Mouse (Mus musculus) midbrain, postnatal 0 days (tissue): ENCODE measurements around the gene Krtdap. TPM values are rescaled to one million over a fixed set of nuclear protein-coding genes. Genes with fewer than 3 reads are reported as not detected.
"Not testable (repeated sequence)": the region's sequence is repeated elsewhere in the genome, so short reads cannot be mapped to it uniquely, and the experiment has no call there.

Experiments
- ATAC-seq: fragments of 200-750 bp; cut with Nextera tagmentation; 2 replicates; pipeline ENCODE4 v1.8.0; 2017; ENCODE audit warnings: moderate number of reproducible peaks, mild to moderate bottlenecking, moderate TSS enrichment, moderate library complexity; ENCODE audit not compliant: low FRiP score
- DNase-seq: peaks from one replicate; pipeline ENCODE4 v3.0.0-alpha.2; 2015; ENCODE audit warnings: low spot score
- H3K27ac ChIP-seq: fragments of 300-500 bp; sonication (generic); 2 replicates; pipeline ENCODE4 v1.5.1; 2014; ENCODE audit warnings: low read depth, mild to moderate bottlenecking, low read length, mixed read lengths
- H3K27me3 ChIP-seq: fragments of 300-500 bp; sonication (generic); 2 replicates; pipeline ENCODE4 v1.6.1; 2014; ENCODE audit warnings: low read length, control low read depth, mixed read lengths; ENCODE audit not compliant: insufficient read depth
- H3K36me3 ChIP-seq: fragments of 300-500 bp; sonication (generic); 2 replicates; pipeline ENCODE4 v1.6.1; 2014; ENCODE audit warnings: low read length, control low read depth, mixed read lengths; ENCODE audit not compliant: insufficient read depth
- H3K4me1 ChIP-seq: fragments of 300-500 bp; sonication (generic); 2 replicates; pipeline ENCODE4 v1.6.1; 2014; ENCODE audit warnings: mild to moderate bottlenecking, control low read depth, antibody characterized with exemption, low read length, mixed read lengths; ENCODE audit not compliant: insufficient read depth
- H3K4me2 ChIP-seq: fragments of 300-500 bp; sonication (generic); 2 replicates; pipeline ENCODE4 v1.6.1; 2014; ENCODE audit warnings: low read depth, mild to moderate bottlenecking, low read length, mixed read lengths; ENCODE audit not compliant: poor library complexity, severe bottlenecking
- H3K4me3 ChIP-seq: fragments of 300-500 bp; sonication (generic); 2 replicates; pipeline ENCODE4 v1.5.1; 2014; ENCODE audit warnings: low read depth, mild to moderate bottlenecking, low read length, moderate library complexity
- H3K9ac ChIP-seq: fragments of 300-500 bp; sonication (generic); replicated peaks from 2 replicates; pipeline ENCODE4 v1.6.1; 2014; ENCODE audit warnings: mild to moderate bottlenecking, low read length, moderate library complexity, mixed read lengths; ENCODE audit not compliant: poor library complexity, severe bottlenecking
- H3K9me3 ChIP-seq: fragments of 300-500 bp; sonication (generic); 2 replicates; pipeline ENCODE4 v1.6.1; 2016; ENCODE audit warnings: low read length, control low read depth
- CTCF ChIP-seq: IDR thresholded peaks from 2 replicates; pipeline ENCODE4 v1.5.1; 2016; ENCODE audit warnings: antibody characterized with exemption, mild to moderate bottlenecking
- WGBS: fragments of 180-500 bp; shearing (Covaris S2); extraction: QIAGEN DNeasy Blood & Tissue Kit; methylation state at CpG from one replicate; pipeline ENCODE4 v1.1.7; 2014; 5-methylcytosine and 5-hydroxymethylcytosine counted together
- polyA plus RNA-seq: library from polyadenylated mRNA; unstranded; fragments of >200 nt; fragmentation: Nextera tagmentation; extraction: Ambion mirVana; gene quantifications from 2 replicates; pipeline ENCODE4 v1.2.1, GENCODE M21; 2015
- total RNA-seq: library from RNA; depleted of rRNA; stranded (reverse); fragments of >200 nt; gene quantifications from 2 replicates; pipeline ENCODE4 v1.2.3, GENCODE M21; 2014

The Krtdap gene
- total and polyA plus RNA-seq, 2 experiments from 2014 or later = 1.2 to 19.2 TPM

GRCm38 (mm10) chr7:30823675-30824074, 36.0 kb downstream of the Krtdap start, which contains the start of gene Ffar2:
Gene Ffar2 (minus strand): TSS chr7:30823775.
- Histone ChIP-seq H3K4me3 (no peak within 1 kb of the TSS), H3K4me1 (no peaks in the 10 kb centered on the region), H3K36me3 (no peaks in the 10 kb centered on the region), H3K27me3 (no peaks in the 10 kb centered on the region), H3K9ac (no peak within 1 kb of the TSS), H3K4me2 (no peak within 1 kb of the TSS), H3K27ac (no peak within 1 kb of the TSS), H3K9me3 (no peaks in the 10 kb centered on the region)
- no peak for TF ChIP-seq CTCF
- DNase-seq = no peak
- ATAC-seq = no peak
- 88% methylated on average over 18 of the region's 18 CpGs for WGBS

GRCm38 (mm10) chr7:30824306-30824705, 36.6 kb downstream of the Krtdap start:
- no peaks in the 10 kb centered on the region for H3K9me3 ChIP-seq
- H3K27ac ChIP-seq = no peak overlapping the region
- H3K4me1 ChIP-seq = no peaks in the 10 kb centered on the region
- TF ChIP-seq CTCF = no peak
- H3K4me3 ChIP-seq = no peak overlapping the region
- H3K27me3 ChIP-seq = no peaks in the 10 kb centered on the region
- H3K9ac ChIP-seq = no peak overlapping the region
- H3K36me3 ChIP-seq = no peaks in the 10 kb centered on the region
- 95% methylated on average over 3 of the region's 3 CpGs for WGBS
- H3K4me2 ChIP-seq = no peak overlapping the region
- ATAC-seq = no peak
- DNase-seq = no peak

DNA sequence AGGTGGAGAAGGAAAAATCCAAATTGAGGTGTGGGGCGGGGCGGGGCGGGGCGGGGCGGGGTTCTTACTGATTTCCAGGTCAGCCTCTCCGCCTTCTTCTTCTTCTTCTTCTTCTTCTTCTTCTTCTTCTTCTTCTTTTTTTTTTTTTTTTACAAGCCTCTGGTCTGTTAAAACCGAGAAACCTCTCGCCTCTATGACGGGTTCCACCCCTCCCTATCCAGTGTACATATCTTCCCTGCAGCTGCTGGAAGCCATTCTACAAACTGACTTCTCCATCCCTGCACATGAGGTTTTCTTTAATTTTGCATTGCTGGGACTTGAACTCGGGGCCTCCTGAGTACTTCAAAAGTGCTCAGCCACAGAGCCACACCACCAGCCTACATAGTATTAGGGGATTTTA, 39.0 kb downstream of the Krtdap start:
- DNase-seq = no peak
- H3K27me3 ChIP-seq = no peaks in the 10 kb centered on the region
- no peak overlapping the region for H3K4me3 ChIP-seq
- TF ChIP-seq CTCF = no peak
- H3K27ac ChIP-seq = no peak overlapping the region
- H3K36me3 ChIP-seq = no peaks in the 10 kb centered on the region
- H3K4me2 ChIP-seq = no peak overlapping the region
- no peak overlapping the region for H3K9ac ChIP-seq
- H3K4me1 ChIP-seq = no peaks in the 10 kb centered on the region
- WGBS = 90% methylated on average over 10 of the region's 10 CpGs
- no peaks in the 10 kb centered on the region for H3K9me3 ChIP-seq
- no peak for ATAC-seq

DNA sequence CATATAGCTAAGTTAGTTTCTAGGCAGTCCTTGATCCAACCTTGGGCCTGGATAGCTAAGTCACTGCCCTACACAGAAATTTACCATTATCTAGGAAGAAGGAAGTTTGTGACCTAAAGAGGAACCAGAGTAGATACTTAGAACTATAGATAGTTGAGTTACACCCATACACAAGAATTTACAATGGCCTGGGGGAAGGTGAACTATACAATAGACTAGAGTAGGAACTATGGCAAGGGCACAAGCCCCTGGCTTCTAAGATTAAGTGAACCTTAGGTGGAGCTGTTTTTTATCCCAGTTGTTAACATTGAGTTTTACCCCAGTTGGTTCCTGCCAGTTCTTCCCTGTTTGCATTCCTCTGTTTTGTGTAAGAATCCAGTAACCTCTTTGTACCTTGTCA, 41.2 kb downstream of the Krtdap start:
- not testable (repeated sequence) for H3K9ac ChIP-seq, H3K4me1 ChIP-seq, H3K27ac ChIP-seq, H3K9me3 ChIP-seq, H3K4me2 ChIP-seq, DNase-seq, H3K4me3 ChIP-seq, H3K27me3 ChIP-seq, H3K36me3 ChIP-seq, ATAC-seq

- Histone ChIP-seq H3K9me3 (no peaks in the 10 kb centered on the region), H3K4me2 (no peak overlapping the region), H3K27ac (no peak overlapping the region), H3K4me1 (no peaks in the 10 kb centered on the region), H3K9ac (no peak overlapping the region), H3K36me3 (no peaks in the 10 kb centered on the region), H3K4me3 (no peak overlapping the region), H3K27me3 (no peaks in the 10 kb centered on the region)
- WGBS = 69% methylated on average over 3 of the region's 3 CpGs
- ATAC-seq (no peak), DNase-seq (no peak)
- TF ChIP-seq CTCF = no peak
Observed at GRCm38 (mm10) chr7:30829428-30829827, 41.7 kb downstream of the Krtdap start.

DNA sequence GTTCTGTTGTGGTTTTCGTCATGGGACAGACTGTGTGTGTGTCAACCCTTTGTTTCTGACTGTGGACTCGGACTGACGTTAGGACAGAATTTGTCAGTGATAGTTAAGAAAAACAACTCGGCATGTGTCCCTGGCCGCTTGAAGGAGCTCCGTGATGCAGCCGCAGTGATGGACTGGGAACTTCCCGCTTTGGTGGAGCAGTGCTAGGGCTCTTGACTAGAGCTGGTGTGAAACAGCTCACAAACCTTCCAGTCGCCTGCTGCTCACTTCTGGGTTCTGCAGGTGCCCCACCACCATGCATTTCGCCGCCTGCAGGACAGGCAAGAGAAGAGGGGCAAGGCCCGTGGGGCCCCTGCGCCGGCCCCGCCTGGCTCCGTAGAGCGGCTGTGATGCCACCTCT, 44.6 kb downstream of the Krtdap start:
- 65% methylated on average over 17 of the region's 17 CpGs for WGBS
- no peaks in the 10 kb centered on the region for H3K36me3 ChIP-seq
- no peak for ATAC-seq
- H3K9ac ChIP-seq = no peak overlapping the region
- no peaks in the 10 kb centered on the region for H3K9me3 ChIP-seq
- no peak overlapping the region for H3K4me2 ChIP-seq
- no peak for DNase-seq
- H3K4me1 ChIP-seq = no peaks in the 10 kb centered on the region
- H3K27me3 ChIP-seq = no peaks in the 10 kb centered on the region
- TF ChIP-seq CTCF = no peak
- H3K4me3 ChIP-seq = no peak overlapping the region
- no peak overlapping the region for H3K27ac ChIP-seq

DNA sequence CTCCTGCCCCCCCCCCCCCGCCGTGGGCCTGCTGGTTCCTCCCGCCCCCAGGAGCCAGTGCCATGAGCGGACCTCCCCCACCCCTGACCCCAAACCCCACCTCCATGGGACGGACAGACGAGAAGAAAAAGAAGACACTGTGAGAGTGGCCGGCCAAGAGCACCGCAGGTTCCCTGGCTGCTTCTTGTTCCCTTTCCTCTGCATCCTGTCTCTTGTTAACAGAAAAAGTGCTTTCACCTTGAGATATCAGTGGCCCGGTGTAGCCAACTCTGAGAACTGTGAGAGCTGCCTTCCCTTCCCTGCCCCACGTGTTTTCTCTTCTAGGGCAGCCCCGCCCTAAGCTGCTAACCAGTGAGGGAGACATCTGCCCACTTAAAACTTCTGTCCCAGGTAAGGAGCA, 45.0 kb downstream of the Krtdap start:
- not testable (repeated sequence) for H3K9ac ChIP-seq, H3K27ac ChIP-seq, H3K36me3 ChIP-seq, H3K27me3 ChIP-seq, H3K9me3 ChIP-seq, H3K4me3 ChIP-seq, H3K4me1 ChIP-seq, DNase-seq, ATAC-seq, H3K4me2 ChIP-seq
- 38% methylated on average over 7 of the region's 11 CpGs for whole genome bisulfite sequencing
